Mouse (Mus musculus) cortical plate, adult 2 months (tissue): Measurements from ENCODE around the gene Fv1. TPM values are rescaled to one million over a fixed set of nuclear protein-coding genes. Genes with fewer than 3 reads are reported as not detected.

ENCODE experiments used
- H3K27ac ChIP-seq: fragments of 200-500 bp; 2 replicates; pipeline ENCODE4 v1.5.1; 2012; ENCODE audit warnings: low read length, control low read depth, inconsistent platforms; ENCODE audit not compliant: insufficient read depth
- H3K4me1 ChIP-seq: fragments of 200-500 bp; 2 replicates; pipeline ENCODE4 v1.6.1; 2011; ENCODE audit warnings: low read length; ENCODE audit not compliant: control insufficient read depth, insufficient read depth
- H3K4me3 ChIP-seq: fragments of 200-500 bp; 2 replicates; pipeline ENCODE4 v1.5.1; 2011; ENCODE audit warnings: mild to moderate bottlenecking, low read length, control low read depth; ENCODE audit not compliant: insufficient read depth
- CTCF ChIP-seq: fragments of 200-500 bp; IDR thresholded peaks from 2 replicates; pipeline ENCODE4 v1.5.1; 2011; ENCODE audit warnings: mild to moderate bottlenecking, control low read depth, low read length; ENCODE audit not compliant: insufficient read depth; ENCODE audit errors: extremely low read depth
- POLR2A ChIP-seq: fragments of 200-500 bp; IDR thresholded peaks from 2 replicates; pipeline ENCODE4 v1.6.1; 2011; ENCODE audit warnings: mild to moderate bottlenecking, low read length, control low read depth; ENCODE audit not compliant: insufficient read depth; ENCODE audit errors: extremely low read depth
- polyA plus RNA-seq: library from polyadenylated mRNA; depleted of rRNA; stranded (reverse); fragments of >200 nt; gene quantifications from 2 replicates; pipeline ENCODE4 v1.2.3, GENCODE M21; 2012; rRNA removed

Gene Fv1
- polyA plus RNA-seq, 1 experiment, result 7.1 TPM

DNA sequence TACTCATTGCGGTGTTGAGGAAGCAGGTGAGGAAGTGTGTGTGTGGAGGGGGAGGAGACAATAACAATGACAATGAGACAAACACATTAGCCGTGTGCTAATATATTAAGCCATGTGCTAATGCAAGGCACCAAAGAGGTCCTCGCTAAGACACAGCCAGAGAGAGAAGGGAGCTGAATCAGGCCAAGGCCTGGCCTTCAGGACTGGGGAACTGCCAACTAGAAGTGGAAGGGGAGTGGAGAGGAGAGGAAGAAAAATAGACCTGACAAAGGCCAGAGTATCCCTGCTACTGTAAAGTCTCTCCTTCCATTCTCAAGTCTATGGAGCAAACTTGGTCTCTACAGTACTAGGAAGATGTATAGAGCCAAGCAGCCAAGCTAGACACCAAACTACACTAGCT lies 34.8 kb downstream of the Fv1 start:
- Histone ChIP-seq H3K4me1 (peaks cover 9% of the 10 kb centered on the region; the same call in 1 of the 2 replicates), H3K4me3 (peak overlapping the region; percentile 67), H3K27ac (no peak overlapping the region)
- no peak for TF ChIP-seq POLR2A
- no peak for TF ChIP-seq CTCF

DNA sequence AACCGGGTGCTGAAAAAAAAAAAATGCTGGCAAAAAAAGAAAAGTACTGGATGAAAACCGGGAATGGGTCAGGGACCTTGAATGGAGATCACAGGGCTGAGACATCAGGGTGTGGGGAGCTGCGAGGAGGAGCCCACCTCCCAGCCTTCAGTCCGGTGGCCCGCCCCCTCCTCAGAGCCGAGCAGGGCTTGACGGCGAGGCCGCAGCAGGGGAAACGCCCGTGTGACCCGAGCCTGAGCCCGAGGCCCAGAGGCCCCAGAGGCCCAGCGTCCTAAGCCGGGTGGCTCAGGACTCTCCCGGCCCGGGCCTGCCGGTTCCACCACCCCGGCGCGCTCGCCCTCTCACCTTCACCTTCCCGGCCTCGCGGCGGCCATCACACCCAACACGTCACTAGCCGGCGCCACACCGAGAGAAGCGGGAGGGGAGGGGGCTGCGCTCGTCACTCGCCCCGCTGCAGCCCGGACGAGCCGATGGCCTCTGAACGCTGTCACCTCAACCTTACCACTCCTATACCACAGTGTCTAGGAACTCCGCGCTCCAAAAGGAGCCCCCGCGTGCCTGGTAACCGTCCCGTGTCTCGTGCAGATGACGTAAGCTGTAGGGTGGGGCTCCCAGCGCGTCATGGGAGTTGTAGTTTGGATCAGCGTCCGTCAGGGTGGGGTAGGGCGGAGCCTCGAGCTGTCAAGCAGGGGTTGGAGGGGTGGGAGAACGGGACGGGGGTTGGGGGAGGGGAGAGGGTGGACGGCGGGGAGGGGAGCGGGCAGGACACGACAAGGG lies 35.7 kb downstream of the Fv1 start, which contains the start of gene Mfn2:
TSS of gene Mfn2 (minus strand) at position 392 of the 777 bp plus-strand sequence.
- TF ChIP-seq CTCF, result no peak
- TF ChIP-seq POLR2A, result peak; percentile 44; the same call in 1 of the 2 replicates
- Histone ChIP-seq H3K4me1 (peaks cover 9% of the 10 kb centered on the region; the same call in 1 of the 2 replicates), H3K27ac (peak within 1 kb of the TSS; percentile 98), H3K4me3 (peak within 1 kb of the TSS; percentile 67)

DNA sequence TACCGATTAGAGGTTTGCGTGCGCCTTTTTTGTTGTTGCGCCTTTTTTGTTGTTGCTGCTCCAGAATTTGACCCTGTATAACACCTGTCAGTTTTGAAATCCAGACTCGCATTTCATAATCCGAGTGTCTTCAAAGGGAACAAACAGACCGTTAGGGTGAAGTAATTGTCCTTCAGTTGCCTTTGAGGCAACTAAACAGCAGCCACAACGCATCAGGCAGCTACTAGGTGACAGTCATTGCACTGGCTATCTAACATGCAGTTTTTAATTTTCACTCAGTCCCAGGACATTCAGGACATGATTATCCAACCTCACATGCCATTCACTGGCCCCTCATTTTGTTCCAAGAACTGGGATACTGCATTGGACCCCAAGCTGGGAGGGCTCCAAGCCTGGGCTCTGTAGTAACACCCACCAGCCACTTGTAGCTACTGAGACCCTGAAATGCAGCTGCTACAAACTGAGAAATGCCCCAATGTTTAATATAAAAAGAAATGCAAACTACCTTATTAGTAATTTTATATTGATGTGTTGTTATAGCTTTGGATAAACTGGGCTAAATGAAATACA lies 36.4 kb downstream of the Fv1 start:
- no peak for TF ChIP-seq CTCF
- no peak for TF ChIP-seq POLR2A
- Histone ChIP-seq H3K4me3 (peak overlapping the region; percentile 67), H3K27ac (no peak overlapping the region), H3K4me1 (peaks cover 9% of the 10 kb centered on the region; the same call in 1 of the 2 replicates)

DNA sequence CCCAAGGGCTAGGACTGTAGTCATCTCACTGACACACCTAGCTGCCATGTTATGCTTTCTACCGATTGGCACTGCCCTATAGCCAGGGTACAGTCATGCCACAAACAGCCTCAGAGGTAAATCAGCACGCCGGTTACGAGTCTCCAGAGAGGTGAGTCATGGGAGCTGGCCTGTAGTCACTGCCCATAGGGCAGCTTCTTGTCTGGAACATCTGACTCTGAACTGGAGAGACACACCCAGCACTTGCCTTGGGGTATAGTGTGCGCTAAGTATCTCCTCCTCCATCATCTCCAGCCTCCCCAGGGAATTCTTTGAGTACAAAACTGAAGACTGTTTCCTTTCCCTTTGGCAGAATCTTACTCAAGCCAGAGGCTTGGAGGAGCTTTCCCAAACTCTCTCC lies 37.5 kb downstream of the Fv1 start:
- no peak overlapping the region for H3K4me3 ChIP-seq
- H3K27ac ChIP-seq, result no peak overlapping the region
- H3K4me1 ChIP-seq, result peaks cover 9% of the 10 kb centered on the region; the same call in 1 of the 2 replicates
- no peak for TF ChIP-seq POLR2A

DNA sequence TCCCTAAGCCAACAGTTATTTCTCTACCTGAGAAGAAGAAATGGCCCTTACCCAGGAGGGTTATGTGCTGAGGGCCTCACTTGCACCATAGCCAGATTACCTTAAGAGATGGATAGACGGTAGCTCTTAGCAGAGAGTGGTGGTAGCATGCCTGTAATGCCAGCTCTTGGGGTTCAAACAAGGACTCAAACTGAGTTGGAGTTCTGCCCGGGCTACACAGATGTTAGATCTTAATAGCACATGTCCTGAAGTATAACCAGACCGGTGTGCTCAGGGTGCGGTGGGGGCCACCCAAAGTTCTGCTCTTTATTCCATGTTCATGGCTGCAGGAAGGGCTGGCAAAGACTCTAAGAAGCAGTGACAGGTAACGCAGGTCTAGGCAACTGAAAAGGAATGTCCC lies 40.7 kb downstream of the Fv1 start:
- no peak overlapping the region for H3K4me3 ChIP-seq
- TF ChIP-seq POLR2A (no peak), CTCF (no peak)
- H3K4me1 ChIP-seq, result peaks cover 3% of the 10 kb centered on the region; the same call in 1 of the 2 replicates
- H3K27ac ChIP-seq, result no peak overlapping the region

DNA sequence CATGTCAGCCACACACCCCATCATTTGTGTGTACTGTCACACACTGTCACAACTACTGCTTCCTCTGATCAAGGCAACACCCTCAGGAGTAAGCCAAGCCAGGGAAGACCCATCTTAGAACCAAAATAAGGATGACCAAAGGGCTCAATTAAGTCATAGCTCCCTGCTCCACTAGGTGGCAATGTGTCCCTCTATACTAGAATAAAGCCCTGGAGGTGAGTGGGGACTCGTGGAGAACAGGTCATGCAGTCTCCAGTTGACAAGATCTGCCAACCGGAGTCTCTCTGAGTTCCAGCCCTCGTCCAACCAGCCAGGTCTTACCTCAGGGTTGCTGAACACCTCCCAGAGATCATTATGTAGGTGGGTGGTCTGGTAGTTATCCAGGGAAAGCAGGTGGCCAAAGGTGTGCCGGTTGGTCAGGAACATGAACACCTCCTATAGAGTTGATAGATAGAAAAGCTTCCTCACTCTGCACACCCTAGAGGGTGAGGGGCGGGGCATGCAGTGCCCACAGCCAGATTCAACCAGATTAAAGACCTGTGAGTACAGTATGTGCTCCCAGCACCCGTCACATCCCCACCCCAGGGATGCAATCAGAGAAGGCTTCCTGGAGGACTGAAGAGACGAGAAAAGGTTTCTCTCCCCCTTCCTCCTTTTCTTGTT lies 49.8 kb downstream of the Fv1 start:
- TF ChIP-seq POLR2A, result no peak
- TF ChIP-seq CTCF, result peak; percentile 52
- no peaks in the 10 kb centered on the region for H3K4me1 ChIP-seq
- no peak overlapping the region for H3K4me3 ChIP-seq
- no peak overlapping the region for H3K27ac ChIP-seq

Other genes with a start within 250 kb of the Fv1 start
- gene Zfp979, start 226.5 kb upstream of the Fv1 start, polyA plus RNA-seq, result 0.30 and 0.40 TPM in 2 replicates
- gene Zfp534, start 166.4 kb upstream of the Fv1 start, polyA plus RNA-seq, result not detected in 2 replicates
- 3.7 and 4.0 TPM in 2 replicates for gene Zfp984, start 59.2 kb upstream of the Fv1 start, polyA plus RNA-seq
- 9.9 and 10.0 TPM in 2 replicates for gene Zfp933, start 20.6 kb upstream of the Fv1 start, polyA plus RNA-seq
- 57.6 and 62.3 TPM in 2 replicates for gene Miip, start 163 bp upstream of the Fv1 start, polyA plus RNA-seq
- 101 and 105 TPM in 2 replicates for gene Mfn2, start 35.7 kb downstream of the Fv1 start, polyA plus RNA-seq
- gene Plod1, start 67.8 kb downstream of the Fv1 start, polyA plus RNA-seq, result 21.9 and 24.4 TPM in 2 replicates
- gene 2510039O18Rik, start 71.9 kb downstream of the Fv1 start, polyA plus RNA-seq, result 33.2 TPM in 2 replicates
- gene Nppb, start 116.8 kb downstream of the Fv1 start, polyA plus RNA-seq, result not detected in 2 replicates
- gene Nppa, start 131.7 kb downstream of the Fv1 start, polyA plus RNA-seq, result 0.21 TPM in 2 replicates
- 44.6 and 45.0 TPM in 2 replicates for gene Clcn6, start 169.8 kb downstream of the Fv1 start, polyA plus RNA-seq
- 32.2 and 34.2 TPM in 2 replicates for gene Mthfr, start 170.1 kb downstream of the Fv1 start, polyA plus RNA-seq
- 5.8 and 6.1 TPM in 2 replicates for gene Agtrap, start 219.1 kb downstream of the Fv1 start, polyA plus RNA-seq